Mouse (Mus musculus) adrenal gland, adult 18-20 months (tissue): Measurements from ENCODE around the gene Ncdn. TPM values are rescaled to one million over a fixed set of nuclear protein-coding genes. Genes with fewer than 3 reads are reported as not detected.

Experiments used
- DNase-seq, 2 experiments: peaks; one replicate each; pipeline ENCODE4 v3.0.0; 2021 to 2022; ENCODE audit warnings: low spot score in 2 of 2
- total RNA-seq, 2 experiments: library from RNA; stranded (reverse); gene quantifications; 1 replicate in 1 of 2; 2 replicates in 1 of 2; pipeline ENCODE4 v1.2.3; 2021

The Ncdn gene
- total RNA-seq, 2 experiments from 2014 or later = 32.6 to 34.3 TPM

DNA sequence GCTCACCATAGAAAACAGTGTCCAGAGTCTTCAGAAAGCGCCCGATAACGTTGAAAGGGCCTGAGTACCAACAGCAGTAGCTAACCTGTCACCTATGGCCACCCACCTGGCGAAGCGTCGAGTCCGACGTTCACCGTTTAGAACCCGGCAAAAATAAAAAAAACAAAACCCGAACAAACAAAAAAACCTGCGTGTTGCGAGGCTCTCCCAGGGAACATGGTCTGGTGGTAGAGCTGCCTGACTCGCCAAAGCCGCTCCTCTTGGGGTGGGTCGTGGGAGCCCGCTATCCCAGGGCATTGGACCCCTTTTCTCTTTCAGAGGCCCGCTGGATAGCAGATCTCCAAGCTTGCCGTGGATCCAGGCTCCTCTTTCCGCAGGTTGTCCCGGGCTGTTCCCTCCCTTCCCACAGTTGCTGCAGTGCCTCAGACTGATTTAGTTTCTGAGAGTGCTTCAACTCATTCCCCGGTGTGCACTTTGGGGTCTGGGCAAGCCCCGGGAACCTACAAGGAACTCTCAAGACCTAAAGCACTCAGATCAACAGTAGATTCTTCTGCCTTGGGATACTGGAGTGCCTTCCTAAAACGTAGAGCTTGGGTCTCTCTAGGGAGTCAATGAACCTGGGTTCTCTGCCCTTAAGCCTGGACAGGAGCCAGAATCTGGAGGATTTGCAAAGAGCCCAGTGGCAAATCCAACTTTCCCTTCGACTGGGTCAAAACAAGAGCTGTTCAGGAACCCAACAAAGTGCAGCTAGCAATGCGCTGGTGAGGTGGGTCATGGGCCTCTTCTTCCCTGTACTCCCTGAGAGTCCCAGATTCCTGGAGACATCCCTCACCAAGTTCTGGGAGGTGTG is 20.5 kb downstream of the Ncdn start:
- no peak for DNase-seq

DNA sequence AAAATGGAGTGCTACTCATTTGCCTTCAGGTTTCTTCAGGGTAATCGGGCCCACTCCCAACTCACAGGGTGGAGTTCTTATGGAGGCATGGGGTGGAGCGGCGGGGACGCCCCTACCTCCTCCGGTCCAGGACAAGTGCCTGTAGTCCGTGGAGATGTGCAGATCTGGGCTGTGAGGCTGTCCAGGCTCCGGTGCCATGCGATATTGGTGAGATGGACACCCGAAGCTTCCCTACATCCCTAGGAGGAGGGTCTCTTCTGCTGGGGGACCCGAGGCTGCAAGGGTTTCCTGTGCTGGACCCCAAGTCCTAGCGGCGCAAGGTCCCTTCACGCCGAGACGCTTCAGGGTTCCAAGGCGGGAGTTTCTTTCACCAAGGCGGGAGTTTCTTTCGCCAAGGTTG is 21.1 kb downstream of the Ncdn start:
- no peak for DNase-seq

DNA sequence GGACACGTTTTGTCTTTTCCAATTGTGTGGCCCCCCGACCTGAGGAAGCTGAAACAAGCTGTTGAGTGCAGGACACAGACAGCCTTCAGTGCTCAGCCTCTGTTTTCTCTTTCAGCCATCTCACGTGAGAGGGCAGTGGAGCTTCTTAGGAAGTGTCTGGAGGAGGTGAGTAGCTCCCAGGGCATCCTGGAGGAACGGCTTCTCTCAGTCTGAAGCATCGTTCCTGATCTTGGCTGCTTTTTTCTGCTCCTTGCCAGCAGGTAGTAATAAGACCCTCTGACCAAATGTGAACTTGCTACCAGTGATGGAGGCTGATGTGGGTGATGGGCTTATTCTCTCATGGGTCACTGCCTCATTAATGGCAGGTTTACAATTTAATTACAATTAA is 45.8 kb downstream of the Ncdn start:
- DNase-seq = no peak

DNA sequence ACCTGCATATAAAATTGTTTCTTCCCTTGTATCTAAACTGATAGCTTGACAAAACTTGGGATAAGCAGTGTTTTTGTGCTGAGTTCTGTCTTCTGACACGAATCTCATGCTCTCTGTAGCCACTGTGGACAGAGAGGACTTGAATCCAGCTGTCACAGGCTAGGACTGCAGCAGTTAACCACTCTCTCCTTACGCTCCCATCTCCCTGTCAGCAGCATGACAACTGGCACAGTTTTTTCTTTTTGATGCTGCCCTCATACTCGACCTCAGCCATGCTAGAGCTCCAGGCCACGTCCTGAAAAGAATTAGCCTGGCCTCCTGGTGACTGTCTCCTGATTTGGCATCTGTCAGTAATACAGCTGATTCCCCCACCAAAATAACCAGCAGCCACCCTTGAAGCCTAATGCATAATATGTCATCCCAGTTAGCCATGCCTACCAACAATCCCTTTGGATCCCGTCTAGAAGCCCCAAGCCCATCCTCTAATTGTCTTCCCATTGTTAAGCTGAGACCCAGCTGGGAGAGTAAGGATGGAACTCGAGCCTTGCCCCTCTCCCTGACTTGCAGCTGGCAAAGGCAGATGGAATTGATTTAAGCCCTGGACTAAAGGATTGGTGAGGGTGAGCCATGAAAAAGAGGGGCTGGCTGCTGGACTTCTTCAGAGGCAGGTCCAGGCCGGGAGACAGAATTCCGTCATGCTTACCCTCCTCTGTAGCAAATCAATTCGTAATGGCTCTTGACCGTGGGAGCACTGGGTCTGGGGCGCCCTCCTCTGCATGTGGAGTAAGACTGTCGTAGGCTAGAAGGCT is 46.4 kb downstream of the Ncdn start:
- no peak for DNase-seq

DNA sequence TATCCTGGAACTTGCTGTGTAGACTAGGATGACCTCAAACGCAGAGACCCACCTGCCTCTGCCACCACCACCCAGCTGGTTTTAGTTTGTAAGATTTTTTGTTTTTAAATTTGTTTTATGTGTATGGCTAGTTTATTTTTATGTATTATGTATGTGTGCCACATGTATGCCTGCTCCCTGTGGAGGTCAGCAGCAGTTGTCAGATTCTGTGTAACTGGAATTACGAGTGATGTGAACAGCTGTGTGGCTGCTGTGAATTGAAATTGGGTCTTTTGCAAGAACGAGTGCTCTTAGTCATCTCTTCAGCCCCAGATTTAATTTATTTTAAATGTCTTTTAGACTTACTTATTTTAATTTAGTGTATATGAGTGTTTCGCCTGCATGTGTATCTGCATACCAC is 56.3 kb downstream of the Ncdn start:
- DNase-seq = no peak

Other genes starting within 250 kb of the Ncdn start
- gene Ago4, start 220.0 kb downstream of the Ncdn start, total RNA-seq = 1 to 10 TPM; 4.8 to 5.1 TPM
- gene Clspn, start 196.5 kb downstream of the Ncdn start, total RNA-seq = under 1 TPM; 0.54 to 0.96 TPM
- 10 to 100 TPM; 10.4 to 10.5 TPM for gene 5730409E04Rik, start 143.6 kb downstream of the Ncdn start, total RNA-seq
- gene Psmb2, start 75.8 kb downstream of the Ncdn start, total RNA-seq = 100 to 1,000 TPM; 161 to 163 TPM
- not detected for gene Tfap2e, start 17.2 kb downstream of the Ncdn start, total RNA-seq
- gene AU040320, start 106 bp upstream of the Ncdn start, total RNA-seq = 10 to 100 TPM; 33.9 to 39.0 TPM
- 10 to 100 TPM; 29.3 to 32.5 TPM for gene Zmym4, start 214.7 kb upstream of the Ncdn start, total RNA-seq